Mouse (Mus musculus) small intestine, adult 2 months (tissue): ENCODE data around the gene Mipol1.

ENCODE experiments used
- CTCF ChIP-seq: fragments of 200-500 bp; IDR thresholded peaks from 2 replicates; pipeline ENCODE4 v1.5.1; 2012; ENCODE audit warnings: low read depth, mild to moderate bottlenecking, control low read depth, inconsistent platforms, low read length, moderate library complexity, mixed read lengths; ENCODE audit not compliant: insufficient replicate concordance, insufficient read length; ENCODE audit errors: extremely low read depth
- POLR2A ChIP-seq: fragments of 200-500 bp; IDR thresholded peaks from 2 replicates; pipeline ENCODE4 v1.6.1; 2012; ENCODE audit warnings: low read depth, mild to moderate bottlenecking, control low read depth, inconsistent platforms, low read length, moderate library complexity

DNA sequence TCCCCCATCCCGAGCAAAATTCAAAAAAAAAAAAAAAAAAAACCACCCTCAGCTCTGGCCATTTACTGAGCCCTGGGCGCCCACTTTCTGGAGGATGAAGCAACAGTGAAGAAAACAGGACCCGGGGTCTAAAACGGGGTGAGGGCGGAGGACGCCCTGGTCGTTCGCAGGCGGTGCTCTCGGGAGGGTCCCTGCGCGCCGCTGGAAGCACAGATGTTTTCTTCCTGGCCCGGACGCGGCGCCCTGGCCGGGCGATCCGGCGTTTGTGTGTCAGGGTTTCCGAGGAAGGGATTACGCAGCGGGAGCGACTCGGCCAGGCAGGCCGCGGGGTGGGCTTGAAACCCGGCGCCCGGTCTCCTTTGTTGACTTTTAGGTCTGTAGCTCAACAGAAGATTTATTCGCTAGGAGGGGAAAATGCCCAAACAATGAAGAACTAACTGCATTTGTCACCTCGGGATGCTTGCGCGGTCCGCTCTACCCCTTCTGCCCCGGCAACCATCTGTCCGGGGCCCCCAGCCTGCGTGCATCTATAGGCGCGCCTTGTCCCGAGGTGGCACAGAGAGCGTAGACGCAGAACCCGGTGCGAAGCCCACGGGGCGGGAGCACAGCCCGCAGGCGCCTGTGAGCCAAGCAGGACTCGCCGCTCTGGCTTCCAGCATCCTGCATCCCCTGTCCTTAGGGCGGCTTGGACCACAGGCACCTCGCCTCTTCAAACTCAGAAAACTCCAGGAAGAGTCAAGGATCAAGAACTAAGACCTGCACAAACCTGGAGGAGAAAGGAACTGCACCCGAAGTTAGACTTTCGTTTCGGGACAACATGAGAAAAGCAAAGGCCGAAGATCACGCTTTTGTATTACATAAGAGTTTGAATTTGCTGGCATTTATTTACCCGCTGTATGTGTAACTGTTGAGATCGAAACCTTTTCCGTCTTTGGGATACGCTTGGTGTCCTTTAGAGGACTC, 308.6 kb downstream of the Mipol1 start:
- TF ChIP-seq POLR2A (no peak), CTCF (no peak; the same call in 1 of the 2 replicates)
